Mouse (Mus musculus): ENCODE measurements around the gene Ccdc32. TPM values are rescaled to one million over a fixed set of nuclear protein-coding genes. Genes with fewer than 3 reads are reported as not detected.
"Not testable (repeated sequence)": the region's sequence is repeated elsewhere in the genome, so short reads cannot be mapped to it uniquely, and the experiment has no call there.

Gene Ccdc32
- total RNA-seq, 2 experiments from 2014 or later, result 5.6 to 6.2 TPM

GRCm38 (mm10) chr2:119017647-119018046 lies 11.5 kb downstream of the Ccdc32 start:
- DNase-seq, result no peak
- intact Hi-C loops (cut with DNase I; ENCODE audit: low total_unique reads), result no loop called here

GRCm38 (mm10) chr2:119016312-119016711 lies 12.9 kb downstream of the Ccdc32 start:
- DNase-seq; intact Hi-C loops (cut with DNase I; ENCODE audit: low total_unique reads): not testable (repeated sequence)

- DNase-seq, result peak; percentile 53
- intact Hi-C loops (cut with DNase I; ENCODE audit: low total_unique reads), result no loop called here
Observed at GRCm38 (mm10) chr2:119015604-119016180, 13.5 kb downstream of the Ccdc32 start.

GRCm38 (mm10) chr2:119014989-119015388 lies 14.2 kb downstream of the Ccdc32 start:
- DNase-seq, result no peak
- intact Hi-C loops (cut with DNase I; ENCODE audit: low total_unique reads), result no loop called here

- intact Hi-C loops (cut with DNase I; ENCODE audit: low total_unique reads), result no loop called here
- no peak for DNase-seq
Observed at GRCm38 (mm10) chr2:119009376-119009775, 19.8 kb downstream of the Ccdc32 start.

- intact Hi-C loops (cut with DNase I; ENCODE audit: low total_unique reads), result no loop called here
- no peak for DNase-seq
Observed at GRCm38 (mm10) chr2:119006886-119007285, 22.3 kb downstream of the Ccdc32 start.

- no peak for DNase-seq
- intact Hi-C loops (cut with DNase I; ENCODE audit: low total_unique reads), result no loop called here
Observed at GRCm38 (mm10) chr2:118999025-118999639, 30.1 kb downstream of the Ccdc32 start.

- intact Hi-C loops (cut with DNase I; ENCODE audit: low total_unique reads), result no loop called here
- DNase-seq, result no peak
Observed at GRCm38 (mm10) chr2:118998115-118998866, 30.9 kb downstream of the Ccdc32 start.

GRCm38 (mm10) chr2:118996798-118997105 lies 32.4 kb downstream of the Ccdc32 start:
- intact Hi-C loops (cut with DNase I; ENCODE audit: low total_unique reads), result no loop called here
- no peak for DNase-seq

- intact Hi-C loops (cut with DNase I; ENCODE audit: low total_unique reads), result no loop called here
- DNase-seq, result no peak
Observed at GRCm38 (mm10) chr2:118995919-118996797, 33.0 kb downstream of the Ccdc32 start.

- DNase-seq, result no peak
- intact Hi-C loops (cut with DNase I; ENCODE audit: low total_unique reads), result no loop called here
Observed at GRCm38 (mm10) chr2:118995490-118995889, 33.7 kb downstream of the Ccdc32 start.

GRCm38 (mm10) chr2:118983812-118984211 lies 45.4 kb downstream of the Ccdc32 start:
- intact Hi-C loops (cut with DNase I; ENCODE audit: low total_unique reads), result no loop called here
- no peak for DNase-seq

GRCm38 (mm10) chr2:118980841-118981240 lies 48.4 kb downstream of the Ccdc32 start:
- no peak for DNase-seq
- intact Hi-C loops (cut with DNase I; ENCODE audit: low total_unique reads), result no loop called here

GRCm38 (mm10) chr2:118978064-118978463 lies 51.1 kb downstream of the Ccdc32 start:
- intact Hi-C loops (cut with DNase I; ENCODE audit: low total_unique reads), result no loop called here
- DNase-seq, result no peak

GRCm38 (mm10) chr2:118976941-118977340 lies 52.3 kb downstream of the Ccdc32 start:
- intact Hi-C loops (cut with DNase I; ENCODE audit: low total_unique reads), result no loop called here

GRCm38 (mm10) chr2:118976282-118976929 lies 52.8 kb downstream of the Ccdc32 start:
- DNase-seq, result peak; percentile 87
- intact Hi-C loops (cut with DNase I; ENCODE audit: low total_unique reads), result no loop called here

More at GRCm38 (mm10) chr2:118976941-118977340, 52.3 kb downstream of the Ccdc32 start:
- no peak for DNase-seq

- no peak for DNase-seq
Observed at GRCm38 (mm10) chr2:118975855-118976254, 53.3 kb downstream of the Ccdc32 start.

GRCm38 (mm10) chr2:118972687-118973376 lies 56.4 kb downstream of the Ccdc32 start:
- DNase-seq, result peak; percentile 82
- intact Hi-C loops (cut with DNase I; ENCODE audit: low total_unique reads), result loop anchor here (5.0 kb wide), 1 partner anchor 71 kb away; the partner anchor contains the start of gene Bahd1

More at GRCm38 (mm10) chr2:118975855-118976254, 53.3 kb downstream of the Ccdc32 start:
- intact Hi-C loops (cut with DNase I; ENCODE audit: low total_unique reads), result no loop called here

GRCm38 (mm10) chr2:118972048-118972447 lies 57.1 kb downstream of the Ccdc32 start:
- intact Hi-C loops (cut with DNase I; ENCODE audit: low total_unique reads), result loop anchor here (5.0 kb wide), 1 partner anchor 70 kb away; the partner anchor contains the start of gene Bahd1
- DNase-seq, result no peak

All from gastrocnemius, postnatal 14 days (tissue).